20 mouse cellular contexts compared by ENCODE assay signal in the genomic region with DNA sequence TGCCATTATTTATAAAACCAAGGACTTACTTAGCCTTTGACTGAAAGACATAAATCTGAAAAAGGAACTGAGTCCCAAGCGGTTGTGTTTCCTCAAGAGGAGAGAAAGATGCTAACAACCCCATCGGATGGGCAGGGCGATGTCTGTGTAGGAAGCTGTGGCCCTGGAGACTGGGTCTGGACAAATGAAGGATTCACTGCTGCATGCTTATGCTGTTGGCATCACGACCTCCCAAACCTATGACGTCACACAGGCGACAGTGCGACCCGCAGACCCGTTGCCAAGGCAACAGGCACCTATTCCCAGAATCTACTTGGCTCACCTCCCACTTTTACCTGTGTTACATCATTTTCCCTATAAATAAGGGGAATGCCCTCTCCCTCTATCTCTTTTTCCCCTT.
"Had no signal": no experiment of that assay in that cellular context is flagged by ENCODE, and none has a peak within 500 bp of the region (broad histone marks: within the 10 kb centered on the region; RNA-seq: fewer than 3 reads in every experiment).

No protein-coding gene starts in this region.

- H3K36me3 ChIP-seq: midbrain, embryonic 10.5 days; midbrain, embryonic 12.5 days; neural tube, embryonic 13.5 days; neural tube, embryonic 15.5 days had no signal

- H3K9ac ChIP-seq: liver, embryonic 14.5 days; lung, embryonic 14.5 days; midbrain, embryonic 12.5 days; neural tube, embryonic 13.5 days; neural tube, embryonic 15.5 days had no signal

- H3K9me3 ChIP-seq: midbrain, embryonic 12.5 days; neural tube, embryonic 13.5 days; neural tube, embryonic 15.5 days had no signal

- ATAC-seq: midbrain, embryonic 16.5 days had no signal

- H3K27me3 ChIP-seq: midbrain, embryonic 12.5 days; neural tube, embryonic 13.5 days; neural tube, embryonic 15.5 days had no signal

- H3K4me2 ChIP-seq: lung, embryonic 14.5 days; midbrain, embryonic 12.5 days; neural tube, embryonic 13.5 days; neural tube, embryonic 15.5 days had no signal

- H3K4me1 ChIP-seq: midbrain, embryonic 10.5 days; midbrain, embryonic 12.5 days; neural tube, embryonic 13.5 days; neural tube, embryonic 15.5 days had no signal

- DNase-seq: lung, adult 18-20 months; lung, embryonic 14.5 days; lung, postnatal 10 days; lung, postnatal 4 days; midbrain, embryonic 14.5 days; retina, postnatal 1 day; right cerebral cortex, adult 18-20 months; right cerebral cortex, postnatal 25 days; right cerebral cortex, postnatal 4 days; spleen, adult 18-20 months; thymus, adult 18-20 months; thymus, postnatal 14 days; thymus, postnatal 36 days had no signal

- H3K27ac ChIP-seq: liver, embryonic 14.5 days; midbrain, embryonic 10.5 days; midbrain, embryonic 12.5 days; neural tube, embryonic 13.5 days; neural tube, embryonic 15.5 days had no signal

- H3K4me3 ChIP-seq: midbrain, embryonic 10.5 days; midbrain, embryonic 12.5 days; myocyte; neural tube, embryonic 13.5 days; neural tube, embryonic 15.5 days had no signal
